8 mouse cellular contexts compared by ENCODE assay signal in the genomic region with DNA sequence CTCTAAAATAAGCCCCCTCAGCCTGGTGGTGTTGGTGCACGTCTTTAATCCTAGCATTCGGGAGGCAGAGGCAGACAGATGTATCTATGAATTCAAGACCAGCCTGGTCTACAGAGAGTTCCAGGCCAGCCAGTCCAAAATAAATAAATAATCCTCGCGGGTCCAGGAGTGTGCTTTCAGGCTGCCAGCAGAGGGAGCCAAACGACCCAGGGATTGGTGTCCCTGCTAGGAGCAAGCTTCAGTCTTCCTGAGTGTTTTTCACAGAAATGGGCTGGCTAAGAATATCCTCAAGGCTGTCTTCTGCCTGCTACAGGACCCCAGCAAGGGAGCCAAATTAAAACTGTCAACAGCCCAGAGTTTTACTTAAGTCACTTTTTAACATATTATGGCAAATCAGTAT. TPM values are rescaled to one million over a fixed set of nuclear protein-coding genes. Genes with fewer than 3 reads are reported as not detected.
A peak's percentile ranks its signal among the peaks of the same experiment; 100 is the strongest.
DNase-seq lines count a peak whose midpoint lies in the region; ATAC-seq and TF ChIP-seq lines count a peak whose summit lies in the region.

No protein-coding gene starts in this region.

- dilution Hi-C loops in CH12.LX (cut with MboI; ENCODE audit: extremely low pct_ligation_motif_present, extremely low pct_unique_long_range_greater_than_20kb, low sequenced_read_pairs) = no loop called here

- H3K9ac ChIP-seq in CH12.LX (ENCODE audit: insufficient read depth, low read depth) = no peak overlapping the region
- H3K9ac ChIP-seq in kidney, embryonic 16.5 days (replicated peaks; ENCODE audit: low read length) = no peak overlapping the region
- H3K9ac ChIP-seq in liver, postnatal 0 days (replicated peaks) = no peak overlapping the region

- TF ChIP-seq EP300 in CH12.LX (IDR thresholded peaks at IDR 0.05; ENCODE audit: low read length) = no peak
- peak; percentile 23; the same call in 1 of the 2 replicates for TF ChIP-seq EP300 in liver, postnatal 0 days (IDR thresholded peaks at IDR 0.05; ENCODE audit: low read depth)

- ATAC-seq in kidney, embryonic 16.5 days (ENCODE audit: low FRiP score, low TSS enrichment) = peak; percentile 72
- peak; percentile 80 for ATAC-seq in liver, postnatal 0 days

- H3K4me3 ChIP-seq in CH12.LX (replicated peaks in 1 of 3; ENCODE audit: low read depth in 2 of 3, low read length in 2 of 3, poor library complexity in 1 of 3) = no peak overlapping the region
- H3K4me3 ChIP-seq in heart, embryonic 10.5 days = no peak overlapping the region
- no peak overlapping the region for H3K4me3 ChIP-seq in kidney, embryonic 16.5 days (ENCODE audit: low read length)
- H3K4me3 ChIP-seq in liver, postnatal 0 days (ENCODE audit: low read depth, low read length) = no peak overlapping the region

- DNase-seq in CH12.LX (ENCODE audit: extremely low read depth) = peak; percentile 77
- DNase-seq in adrenal gland, adult 8-10 months = peak; percentile 48
- DNase-seq in embryo, embryonic 11 days = peak; percentile 91
- DNase-seq in heart, embryonic 10.5 days (ENCODE audit: low spot score) = peak; percentile 94
- DNase-seq in liver, postnatal 0 days = peak; percentile 93
- DNase-seq in ovary, postnatal 10 days (ENCODE audit: low spot score) = peak; percentile 53
- peak; percentile 45 for DNase-seq in urinary bladder, adult 2 months (ENCODE audit: low spot score)

- no peak overlapping the region for H3K27ac ChIP-seq in CH12.LX (ENCODE audit: insufficient read depth, low read depth)
- peak overlapping the region; percentile 67; the same call in 1 of the 2 replicates for H3K27ac ChIP-seq in heart, embryonic 10.5 days
- no peak overlapping the region for H3K27ac ChIP-seq in kidney, embryonic 16.5 days (ENCODE audit: low read length)
- H3K27ac ChIP-seq in liver, postnatal 0 days (ENCODE audit: low read depth) = no peak overlapping the region

- peaks cover 3 to 25% of the 10 kb centered on the region in 2 experiments for H3K4me1 ChIP-seq in CH12.LX (ENCODE audit: control insufficient read depth in 1 of 2, insufficient read depth in 2 of 2)
- H3K4me1 ChIP-seq in heart, embryonic 10.5 days = peaks cover 17% of the 10 kb centered on the region
- no peaks in the 10 kb centered on the region for H3K4me1 ChIP-seq in kidney, embryonic 16.5 days (ENCODE audit: insufficient read depth, low read length)
- H3K4me1 ChIP-seq in liver, postnatal 0 days (ENCODE audit: insufficient read depth) = peaks cover 4% of the 10 kb centered on the region; the same call in 1 of the 2 replicates

- no peak for TF ChIP-seq POLR2A in CH12.LX (IDR thresholded peaks at IDR 0.05; ENCODE audit: low read depth, low read length)

- no peaks in the 10 kb centered on the region for H3K9me3 ChIP-seq in CH12.LX (replicated peaks; ENCODE audit: low read length)
- no peaks in the 10 kb centered on the region for H3K9me3 ChIP-seq in heart, embryonic 10.5 days
- no peaks in the 10 kb centered on the region for H3K9me3 ChIP-seq in kidney, embryonic 16.5 days (ENCODE audit: low read length)
- H3K9me3 ChIP-seq in liver, postnatal 0 days (ENCODE audit: low read length) = no peaks in the 10 kb centered on the region

- H3K27me3 ChIP-seq in CH12.LX (replicated peaks) = no peaks in the 10 kb centered on the region
- no peaks in the 10 kb centered on the region for H3K27me3 ChIP-seq in heart, embryonic 10.5 days (ENCODE audit: insufficient read depth, poor library complexity, severe bottlenecking)
- no peaks in the 10 kb centered on the region for H3K27me3 ChIP-seq in kidney, embryonic 16.5 days (ENCODE audit: insufficient read depth, low read length)
- H3K27me3 ChIP-seq in liver, postnatal 0 days (ENCODE audit: insufficient read depth, low read length) = no peaks in the 10 kb centered on the region

- 21% methylated on average over 5 of the region's 5 CpGs for WGBS in heart, embryonic 10.5 days
- WGBS in kidney, embryonic 16.5 days = 15% methylated on average over 5 of the region's 5 CpGs
- 16% methylated on average over 5 of the region's 5 CpGs for WGBS in liver, postnatal 0 days (ENCODE audit: insufficient replicate concordance)

- peak; percentile 77 to 98 for TF ChIP-seq CTCF in CH12.LX (conservative IDR thresholded peaks at IDR 0.05 in 1 of 2, IDR thresholded peaks at IDR 0.05 in 1 of 2; ENCODE audit: low read depth in 2 of 2, low read length in 2 of 2)
- TF ChIP-seq CTCF in liver, postnatal 0 days (IDR thresholded peaks at IDR 0.05; ENCODE audit: low read depth) = peak; percentile 98

- no peak overlapping the region for H3K4me2 ChIP-seq in CH12.LX (ENCODE audit: insufficient read depth, low read depth, poor library complexity, severe bottlenecking)
- H3K4me2 ChIP-seq in kidney, embryonic 16.5 days (replicated peaks; ENCODE audit: low read depth, low read length) = no peak overlapping the region
- H3K4me2 ChIP-seq in liver, postnatal 0 days (ENCODE audit: low read depth, low read length) = no peak overlapping the region

- in situ Hi-C loops in CH12.LX (cut with MboI; ENCODE audit: low pct_ligation_motif_present, low pct_unique_long_range_greater_than_20kb, low sequenced_read_pairs) = loop anchor here (5.0 kb wide), 1 partner anchor 34 kb away; a partner anchor contains a TSS

- peaks cover 65 to 95% of the 10 kb centered on the region in 2 experiments for H3K36me3 ChIP-seq in CH12.LX (replicated peaks in 1 of 2; ENCODE audit: control insufficient read depth in 1 of 2, insufficient read depth in 1 of 2, low read length in 1 of 2)
- peaks cover 73% of the 10 kb centered on the region for H3K36me3 ChIP-seq in heart, embryonic 10.5 days
- peaks cover 15% of the 10 kb centered on the region for H3K36me3 ChIP-seq in kidney, embryonic 16.5 days (ENCODE audit: insufficient read depth, low read length)
- peaks cover 25% of the 10 kb centered on the region for H3K36me3 ChIP-seq in liver, postnatal 0 days (replicated peaks; ENCODE audit: insufficient read depth, low read length)

- no peaks in the 10 kb centered on the region for H3K79me2 ChIP-seq in CH12.LX (replicated peaks; ENCODE audit: control insufficient read depth, extremely low read depth, insufficient read depth, poor library complexity, severe bottlenecking)

- peak; percentile 95 for TF ChIP-seq RAD21 in CH12.LX (IDR thresholded peaks at IDR 0.05; ENCODE audit: low read depth, low read length)

TF ChIP-seq in CH12.LX, 34 proteins besides CTCF, POLR2A, EP300 and RAD21 (continues in another document):
- peak; percentile 44; the same call in 1 of the 2 replicates for TF ChIP-seq IRF4 (IDR thresholded peaks at IDR 0.05; ENCODE audit: low read depth, low read length)
- peak; percentile 63; the same call in 1 of the 2 replicates for TF ChIP-seq SIN3A (IDR thresholded peaks at IDR 0.05; ENCODE audit: low read length)

RNA-seq across cellular contexts. Expression of a gene that starts 11.6 kb away (rescaled TPM):
- total RNA-seq in CH12.LX (2012; rRNA removed) = 21.3 and 21.7 TPM in 2 replicates
- 25.2 and 26.0 TPM in 2 replicates for total RNA-seq in CH12.LX (2014; rRNA removed)
- 25.5 and 27.8 TPM in 2 replicates for polyA plus RNA-seq in CH12.LX (2012; ENCODE audit: insufficient read length, low read depth)
- total RNA-seq in adrenal gland, adult 8-10 months (2022) = 10 to 100 TPM; 17.4 to 48.9 (median 25.9) TPM
- 29.4 and 33.6 TPM in 2 replicates for polyA plus RNA-seq in heart, embryonic 10.5 days (2016; fragmentation: Nextera tagmentation; extraction: Ambion mirVana)
- polyA plus RNA-seq in kidney, embryonic 16.5 days (2015; fragmentation: Nextera tagmentation; extraction: Ambion mirVana) = 20.2 and 22.2 TPM in 2 replicates
- polyA plus RNA-seq in liver, postnatal 0 days (2015; fragmentation: Nextera tagmentation; extraction: Ambion mirVana) = 32.0 and 33.2 TPM in 2 replicates
- 62.1 and 75.1 TPM in 2 replicates for polyA plus RNA-seq in urinary bladder, adult 2 months (2012; rRNA removed)

RNA-seq across cellular contexts. Expression of a gene that starts 13.8 kb away (rescaled TPM):
- 21.6 and 27.0 TPM in 2 replicates for total RNA-seq in CH12.LX (2012; rRNA removed)
- total RNA-seq in CH12.LX (2014; rRNA removed) = 25.0 and 25.6 TPM in 2 replicates
- 33.0 and 51.4 TPM in 2 replicates for polyA plus RNA-seq in CH12.LX (2012; ENCODE audit: insufficient read length, low read depth)
- total RNA-seq in adrenal gland, adult 8-10 months (2022) = 1 to 10 TPM; 2.2 to 7.0 (median 4.2) TPM
- 18.7 and 30.8 TPM in 2 replicates for polyA plus RNA-seq in heart, embryonic 10.5 days (2016; fragmentation: Nextera tagmentation; extraction: Ambion mirVana)
- polyA plus RNA-seq in kidney, embryonic 16.5 days (2015; fragmentation: Nextera tagmentation; extraction: Ambion mirVana) = 23.3 and 24.5 TPM in 2 replicates
- polyA plus RNA-seq in liver, postnatal 0 days (2015; fragmentation: Nextera tagmentation; extraction: Ambion mirVana) = 5.4 and 6.5 TPM in 2 replicates
- 0.59 and 1.1 TPM in 2 replicates for polyA plus RNA-seq in urinary bladder, adult 2 months (2012; rRNA removed)

RNA-seq across cellular contexts. Expression of a gene that starts 19.2 kb away (rescaled TPM):
- total RNA-seq in CH12.LX (2012; rRNA removed) = not detected in 2 replicates
- not detected in 2 replicates for total RNA-seq in CH12.LX (2014; rRNA removed)
- polyA plus RNA-seq in CH12.LX (2012; ENCODE audit: insufficient read length, low read depth) = 0.29 and 0.41 TPM in 2 replicates
- total RNA-seq in adrenal gland, adult 8-10 months (2022) = under 1 TPM in 3 of 4 experiments, not detected in 1; 0.32 to 0.43 (median 0.37) TPM
- polyA plus RNA-seq in heart, embryonic 10.5 days (2016; fragmentation: Nextera tagmentation; extraction: Ambion mirVana) = 2.2 and 3.4 TPM in 2 replicates
- 5.3 and 7.5 TPM in 2 replicates for polyA plus RNA-seq in kidney, embryonic 16.5 days (2015; fragmentation: Nextera tagmentation; extraction: Ambion mirVana)
- polyA plus RNA-seq in liver, postnatal 0 days (2015; fragmentation: Nextera tagmentation; extraction: Ambion mirVana) = 0.12 and 0.31 TPM in 2 replicates
- polyA plus RNA-seq in urinary bladder, adult 2 months (2012; rRNA removed) = 0.19 and 0.39 TPM in 2 replicates

RNA-seq across cellular contexts. Expression of a gene that starts 22.0 kb away (rescaled TPM):
- 25.8 and 28.0 TPM in 2 replicates for total RNA-seq in CH12.LX (2012; rRNA removed)
- 18.9 and 25.2 TPM in 2 replicates for total RNA-seq in CH12.LX (2014; rRNA removed)
- 23.5 and 30.2 TPM in 2 replicates for polyA plus RNA-seq in CH12.LX (2012; ENCODE audit: insufficient read length, low read depth)
- 1 to 10 TPM; 4.7 to 6.0 (median 5.0) TPM for total RNA-seq in adrenal gland, adult 8-10 months (2022)
- 58.7 and 71.1 TPM in 2 replicates for polyA plus RNA-seq in heart, embryonic 10.5 days (2016; fragmentation: Nextera tagmentation; extraction: Ambion mirVana)
- 68.0 and 79.4 TPM in 2 replicates for polyA plus RNA-seq in kidney, embryonic 16.5 days (2015; fragmentation: Nextera tagmentation; extraction: Ambion mirVana)
- 28.5 and 30.6 TPM in 2 replicates for polyA plus RNA-seq in liver, postnatal 0 days (2015; fragmentation: Nextera tagmentation; extraction: Ambion mirVana)
- polyA plus RNA-seq in urinary bladder, adult 2 months (2012; rRNA removed) = 8.6 and 11.0 TPM in 2 replicates

RNA-seq across cellular contexts. Expression of a gene that starts 28.2 kb away (rescaled TPM):
- total RNA-seq in CH12.LX (2012; rRNA removed) (not detected in 2 replicates), CH12.LX (2014; rRNA removed) (not detected in 2 replicates)
- not detected in 2 replicates for polyA plus RNA-seq in CH12.LX (2012; ENCODE audit: insufficient read length, low read depth)
- 10 to 100 TPM in 2 of 4 experiments, 1 to 10 TPM in 2; 6.4 to 11.1 (median 9.7) TPM for total RNA-seq in adrenal gland, adult 8-10 months (2022)
- 0.79 and 2.3 TPM in 2 replicates for polyA plus RNA-seq in heart, embryonic 10.5 days (2016; fragmentation: Nextera tagmentation; extraction: Ambion mirVana)
- polyA plus RNA-seq in kidney, embryonic 16.5 days (2015; fragmentation: Nextera tagmentation; extraction: Ambion mirVana) = 2.0 and 2.2 TPM in 2 replicates
- polyA plus RNA-seq in liver, postnatal 0 days (2015; fragmentation: Nextera tagmentation; extraction: Ambion mirVana) = 0.04 and 0.09 TPM in 2 replicates
- polyA plus RNA-seq in urinary bladder, adult 2 months (2012; rRNA removed) = 0.12 and 0.15 TPM in 2 replicates
